Mouse (Mus musculus) c-Kit-positive CD71-negative TER-119-negative erythroid progenitor cells, embryonic 14.5 days (primary cell): ENCODE results near the gene Cox18.
"Not testable (repeated sequence)": the region's sequence is repeated elsewhere in the genome, so short reads cannot be mapped to it uniquely, and the experiment has no call there.

Experiments used
- DNase-seq: peaks from one replicate; pipeline ENCODE4 v3.0.0-alpha.2; 2013; ENCODE audit warnings: low read depth

The Cox18 gene

DNA sequence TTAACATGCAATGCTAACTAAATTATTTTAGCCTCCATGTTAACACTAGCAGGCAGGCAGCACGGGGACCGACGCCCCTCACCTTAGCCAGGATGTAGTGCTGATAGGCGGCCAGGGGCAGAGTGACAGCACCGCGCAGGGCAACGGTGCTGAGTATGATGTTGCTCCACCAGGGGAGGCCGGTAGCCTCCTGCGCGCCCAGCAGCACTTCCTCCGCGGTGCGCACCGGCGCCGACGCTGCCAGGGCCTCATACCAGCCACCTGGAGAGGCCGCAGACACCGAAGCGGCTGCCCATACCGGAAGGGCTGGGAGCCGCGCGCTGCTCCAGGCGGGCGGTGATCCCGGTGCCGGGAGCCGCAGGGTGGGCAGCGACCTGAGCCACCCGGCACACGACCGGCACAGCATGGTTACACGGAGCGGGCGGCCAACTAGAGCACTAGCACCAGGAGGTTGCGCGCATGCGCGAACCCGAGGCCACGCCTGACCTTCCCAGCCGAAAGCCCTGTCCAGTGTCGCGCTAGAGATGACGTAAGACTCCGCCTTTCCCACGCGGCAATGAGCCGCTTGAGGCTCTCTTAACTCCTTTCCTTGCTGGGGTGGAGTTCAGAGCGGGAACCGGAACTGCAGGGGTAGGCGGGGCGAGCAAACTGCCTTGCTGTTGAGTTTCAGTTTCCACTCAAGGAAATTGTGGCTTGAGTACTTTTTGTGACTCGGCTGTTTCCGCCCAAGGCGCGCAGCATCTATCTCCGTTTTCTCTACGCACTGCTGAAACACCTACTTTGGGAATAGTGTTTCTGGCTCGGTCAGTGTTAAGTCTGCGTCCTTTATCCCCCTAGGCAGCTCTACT, at the start of gene Cox18:
TSS of gene Cox18 (minus strand) at position 468 of the 848 bp plus-strand sequence.
- peak; percentile 98 for DNase-seq

DNA sequence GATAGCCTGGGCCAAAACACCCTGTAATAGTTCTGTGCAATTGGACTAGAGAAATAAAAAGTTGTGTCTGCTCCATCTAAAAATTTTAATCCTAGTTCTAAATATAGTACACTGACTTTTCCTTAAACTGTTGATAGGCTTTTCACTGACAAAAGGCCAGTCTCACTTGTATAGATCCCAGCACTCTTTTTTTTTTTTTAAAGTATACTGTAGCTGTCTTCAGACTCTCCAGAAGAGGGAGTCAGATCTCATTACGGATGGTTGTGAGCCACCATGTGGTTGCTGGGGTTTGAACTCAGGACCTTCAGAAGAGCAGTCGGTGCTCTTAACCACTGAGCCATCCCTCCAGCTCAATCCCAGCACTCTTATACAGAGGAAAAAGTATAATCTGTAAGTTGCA, 38.4 kb upstream of the Cox18 start:
- DNase-seq: not testable (repeated sequence)

DNA sequence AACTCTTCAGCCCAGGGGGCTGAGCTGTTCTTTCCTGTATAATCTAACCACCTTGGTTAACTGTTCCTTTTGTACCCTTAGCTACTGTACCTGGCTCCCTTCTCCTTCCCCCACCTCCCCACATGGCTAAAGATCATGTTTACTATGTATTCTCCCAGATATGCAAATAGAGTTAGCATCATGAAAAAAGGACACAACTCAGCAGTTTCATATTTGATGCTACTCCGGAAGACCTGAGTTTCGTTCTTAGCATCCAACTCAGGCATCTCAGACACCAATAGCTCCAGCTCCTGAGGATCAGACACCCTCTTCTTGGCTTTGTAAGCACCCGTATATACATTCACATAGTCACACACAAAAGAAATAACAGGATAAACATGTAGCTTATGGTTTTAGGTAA, 33.2 kb upstream of the Cox18 start:
- DNase-seq: no peak

DNA sequence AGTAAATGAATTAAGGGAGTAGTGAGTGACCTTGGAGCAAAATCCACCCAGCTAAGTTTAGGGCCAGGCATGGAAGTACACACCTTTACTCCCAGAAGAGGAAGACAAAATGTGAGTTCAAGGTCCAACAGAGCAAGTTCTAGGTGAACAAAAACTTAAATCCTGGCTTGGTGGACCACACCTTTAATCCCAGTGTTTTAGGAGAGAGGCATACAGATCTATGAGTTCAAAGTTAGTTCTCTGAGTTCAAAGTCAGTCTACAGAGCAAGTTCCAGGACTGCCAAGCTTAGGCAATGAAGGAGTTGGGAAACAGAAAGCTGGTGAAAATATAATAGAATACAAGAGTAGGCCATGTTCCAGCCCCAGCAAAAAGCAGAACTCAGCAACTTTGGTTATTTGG, 23.7 kb upstream of the Cox18 start:
- DNase-seq: no peak

DNA sequence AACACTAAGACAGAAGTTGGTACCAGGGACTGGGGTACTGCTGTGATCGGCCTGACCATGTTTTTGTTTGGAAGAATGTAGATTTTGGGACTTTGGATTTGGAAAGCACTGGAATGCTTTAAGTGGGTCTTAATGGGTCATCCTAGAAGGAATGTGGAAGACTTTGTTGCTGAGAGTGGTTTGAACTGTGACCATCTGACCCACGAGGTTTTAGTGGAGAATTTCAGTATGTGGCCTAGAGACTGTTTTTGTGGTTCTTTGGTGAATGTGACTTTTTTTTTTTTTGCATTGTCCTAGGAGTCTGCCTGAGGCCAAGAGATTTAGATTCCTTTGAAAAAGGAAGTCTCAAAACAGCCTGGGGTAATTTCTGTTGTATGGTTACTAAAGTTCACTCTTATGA, 23.2 kb upstream of the Cox18 start:
- no peak for DNase-seq

DNA sequence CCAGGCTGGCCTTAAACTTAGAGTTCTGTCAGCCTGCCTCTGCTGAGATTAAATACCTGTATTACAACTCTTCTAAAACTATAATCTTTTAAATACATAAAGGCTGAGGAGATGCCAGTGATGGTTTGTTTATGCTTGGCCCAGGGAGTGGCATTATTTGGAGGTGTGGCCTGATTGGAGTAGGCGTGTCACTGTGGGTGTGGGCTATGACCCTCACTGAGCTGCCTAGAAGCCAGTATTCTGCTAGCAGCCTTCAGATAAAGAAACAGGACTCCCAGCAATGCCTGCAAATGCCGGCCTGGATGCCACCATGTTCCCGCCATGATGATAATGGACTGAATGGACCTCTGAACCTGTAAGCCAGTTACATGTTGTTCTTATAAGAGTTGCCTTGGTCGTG, 22.8 kb upstream of the Cox18 start:
- DNase-seq: no peak

DNA sequence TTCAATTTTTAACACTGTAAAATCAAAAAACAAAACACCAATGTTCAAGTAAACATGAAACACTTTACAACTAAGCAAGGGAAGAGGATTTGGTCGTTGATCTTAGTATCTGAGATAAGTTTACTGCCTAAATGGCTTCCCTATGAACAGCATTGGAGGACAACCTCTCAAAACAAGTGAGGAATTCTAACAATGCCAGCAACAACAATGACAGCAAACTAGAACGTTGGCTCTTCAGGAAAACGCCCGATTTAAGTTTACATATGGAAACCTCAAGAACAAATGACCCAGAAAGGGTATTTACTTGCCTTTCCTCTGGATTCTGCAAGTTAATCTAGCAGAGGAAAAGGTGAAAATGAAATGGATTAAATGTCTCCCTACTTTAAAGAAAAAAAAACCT, 21.6 kb upstream of the Cox18 start:
- no peak for DNase-seq

DNA sequence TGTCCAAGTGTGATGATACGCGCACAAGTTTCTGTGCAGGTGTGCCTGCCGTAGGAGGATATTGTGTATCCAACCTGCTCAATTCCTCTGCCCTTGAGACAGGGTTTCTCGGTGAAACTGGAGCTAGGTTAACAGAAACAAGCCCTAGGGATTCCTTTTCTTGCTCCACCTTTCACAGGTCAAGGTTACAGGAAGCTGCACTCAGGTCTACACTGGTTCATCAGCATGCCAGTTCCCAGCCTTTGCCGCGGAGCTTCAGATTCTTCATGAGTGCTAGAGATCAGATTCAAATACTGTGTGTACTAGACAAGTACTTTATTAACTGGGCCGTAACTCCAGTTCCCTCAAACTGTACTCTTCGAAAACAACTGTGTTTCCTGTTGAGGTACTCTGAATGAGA, 11.4 kb upstream of the Cox18 start:
- no peak for DNase-seq

DNA sequence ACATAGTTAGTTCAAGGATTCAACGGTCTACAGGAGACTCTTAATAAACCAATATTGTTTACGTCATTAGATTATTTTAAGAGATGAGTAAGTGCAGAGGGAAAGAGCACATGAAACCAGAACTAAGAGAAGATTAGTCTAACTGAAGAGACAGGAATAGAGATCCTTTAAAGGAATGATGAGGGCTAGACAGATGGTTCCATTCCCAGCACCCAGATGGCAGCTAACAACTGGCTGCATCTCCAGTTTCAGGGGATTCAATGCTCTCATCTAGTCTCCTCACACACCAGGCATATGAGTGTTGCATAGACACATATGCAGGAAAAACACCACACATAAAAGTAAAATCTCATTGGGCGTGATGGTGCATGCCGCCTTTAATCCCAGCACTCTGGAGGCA, 9.5 kb upstream of the Cox18 start:
- no peak for DNase-seq

DNA sequence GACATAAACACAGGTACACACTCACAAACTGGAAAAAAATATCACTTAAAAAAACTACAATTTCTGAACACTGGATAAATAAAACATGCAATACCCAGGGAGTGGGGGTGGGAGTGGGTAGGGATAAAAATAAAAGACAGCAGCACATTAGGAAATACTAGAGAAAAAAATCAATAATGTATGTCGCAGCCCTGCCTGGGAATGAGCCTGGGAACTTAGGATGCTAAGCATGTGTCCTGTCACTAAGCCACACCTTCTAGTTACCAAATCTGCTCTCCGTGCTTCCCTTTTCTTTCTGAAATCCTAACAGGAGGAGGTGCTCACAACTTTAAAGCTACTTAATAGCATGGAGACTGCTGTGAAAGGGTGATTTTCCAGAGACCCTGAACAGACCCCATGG, 6.0 kb upstream of the Cox18 start:
- DNase-seq: no peak

DNA sequence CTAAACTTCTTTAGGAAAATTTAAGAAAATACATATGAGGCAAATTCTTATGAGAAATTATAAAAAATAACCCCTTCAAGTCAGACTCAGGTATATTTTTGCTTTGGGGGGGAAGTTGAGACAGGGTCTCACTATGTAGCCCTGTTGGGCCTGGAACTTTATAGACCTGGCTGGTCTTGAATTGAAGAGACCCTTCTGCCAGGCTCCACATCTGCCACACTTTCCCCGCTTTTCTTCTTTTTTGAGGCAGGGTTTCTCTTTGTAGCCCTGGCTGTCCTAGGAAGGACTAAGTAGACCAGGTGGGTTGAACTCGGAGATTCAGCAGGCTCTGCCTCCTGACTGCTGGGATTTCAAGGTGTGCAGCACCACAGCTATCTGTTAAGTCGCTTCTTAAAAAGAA, 2.9 kb upstream of the Cox18 start:
- DNase-seq: no peak

DNA sequence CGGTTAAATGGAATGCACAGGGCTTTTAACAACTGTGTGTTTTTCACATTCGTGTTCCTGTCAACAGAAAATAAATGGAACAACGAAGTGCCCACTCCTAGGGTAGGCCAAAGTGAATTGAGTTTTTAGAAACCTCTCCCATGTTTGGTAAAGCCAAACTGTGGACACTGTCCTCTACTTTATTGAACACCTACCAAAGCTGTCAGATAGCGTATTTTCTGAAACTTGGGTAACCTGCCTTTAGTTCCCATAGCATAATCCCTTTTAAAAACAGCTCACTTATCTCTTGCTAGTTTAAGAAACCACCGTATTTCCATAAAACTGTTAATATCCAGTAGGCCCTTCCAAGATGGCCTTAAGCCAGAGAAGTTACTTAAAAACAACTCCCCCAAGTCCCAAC, 929 bp upstream of the Cox18 start:
- no peak for DNase-seq

DNA sequence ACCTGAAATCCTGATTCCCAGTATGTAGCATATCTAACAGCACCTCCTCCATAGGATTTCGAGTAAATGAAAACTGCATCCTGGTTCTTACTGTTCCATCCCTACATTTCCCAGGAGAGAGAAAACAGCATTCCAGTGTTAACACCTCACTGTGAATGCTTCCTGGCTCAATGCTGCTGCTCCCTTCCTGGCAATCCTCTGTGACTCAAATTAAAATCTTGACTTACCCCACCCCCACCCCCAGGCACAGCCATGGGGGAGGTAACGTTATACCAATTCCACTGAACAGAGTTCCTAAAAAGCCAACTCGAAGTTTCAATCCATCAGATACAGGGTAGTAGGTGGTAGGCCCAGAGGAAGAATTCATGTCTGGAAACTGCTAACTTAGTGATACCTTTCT, 864 bp downstream of the Cox18 start:
- DNase-seq: peak; percentile 8

DNA sequence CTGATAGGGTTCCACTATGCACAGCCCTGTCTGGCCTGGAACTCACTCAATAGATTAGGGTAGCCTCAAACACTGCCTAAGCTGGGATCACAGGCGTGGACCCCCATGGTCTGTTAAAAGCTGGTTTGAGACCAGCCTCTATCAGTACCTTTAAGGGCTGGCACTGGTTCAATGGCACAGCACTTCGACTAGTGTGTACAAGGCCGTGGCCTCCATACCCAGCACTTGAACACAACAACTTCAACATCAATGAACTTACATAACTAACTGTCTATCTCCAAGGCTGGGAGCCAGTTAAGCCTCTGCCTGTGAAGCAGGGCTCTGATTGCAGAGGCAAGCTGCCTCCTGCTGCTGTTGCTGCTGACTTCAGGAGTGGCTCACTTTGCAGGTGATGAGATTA, 6.0 kb downstream of the Cox18 start:
- DNase-seq: no peak

DNA sequence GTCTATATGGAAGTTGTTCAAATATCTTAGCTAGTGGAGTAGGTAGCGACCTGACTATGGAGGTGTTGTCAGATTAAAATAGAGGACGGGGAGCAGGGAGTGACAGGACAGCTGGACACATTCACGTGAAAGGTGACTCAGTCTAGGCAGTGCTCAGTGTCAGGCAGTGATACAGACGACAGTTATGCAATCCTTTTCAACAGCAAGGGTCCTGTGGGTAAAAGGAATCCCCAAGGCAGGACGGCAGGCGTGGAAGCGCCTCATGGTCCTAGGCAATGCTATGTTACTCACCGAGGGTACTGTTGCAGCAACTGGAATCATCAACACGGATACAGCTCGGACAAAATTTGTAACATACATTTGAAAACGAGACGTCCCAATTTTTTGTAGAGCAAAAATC, 6.6 kb downstream of the Cox18 start:
- DNase-seq: no peak

DNA sequence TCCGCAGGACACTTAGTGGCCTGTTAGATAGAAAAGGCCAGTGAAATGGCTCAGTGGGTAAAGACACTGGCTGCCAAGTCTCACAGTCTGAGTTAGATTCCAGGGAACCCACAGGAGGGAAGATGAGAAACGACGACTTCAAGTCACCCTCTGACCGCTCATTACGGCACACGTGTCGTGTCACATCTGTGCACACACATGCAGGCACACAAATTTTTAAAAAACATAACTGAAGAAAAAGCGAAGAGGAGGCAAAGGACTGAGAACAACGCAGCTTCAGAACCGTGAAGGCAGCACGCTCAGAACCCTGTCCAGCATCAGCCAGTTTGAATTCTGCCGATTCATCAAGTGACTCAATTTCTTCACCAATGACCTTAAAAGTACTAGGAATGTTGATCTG, 10.4 kb downstream of the Cox18 start:
- DNase-seq: no peak

DNA sequence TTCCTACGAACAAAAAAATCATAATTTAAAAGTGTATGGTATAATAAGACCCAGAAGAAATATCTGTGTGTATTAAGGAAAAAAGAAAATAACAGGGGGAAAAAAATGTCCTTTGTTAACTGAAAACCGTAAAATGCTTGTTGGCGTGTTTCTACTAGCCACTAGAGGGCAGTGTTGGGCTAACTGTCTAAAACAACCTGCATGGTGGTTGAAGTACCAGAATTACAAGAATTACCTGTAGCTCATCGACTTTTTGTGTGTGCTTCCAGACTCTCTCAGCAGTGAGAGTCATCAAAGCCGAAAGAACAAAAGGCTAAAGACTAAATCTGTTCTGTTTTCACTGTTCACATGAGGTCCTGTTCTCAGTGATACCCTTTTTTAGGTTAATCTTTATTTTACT, 20.6 kb downstream of the Cox18 start:
- peak; percentile 48 for DNase-seq

DNA sequence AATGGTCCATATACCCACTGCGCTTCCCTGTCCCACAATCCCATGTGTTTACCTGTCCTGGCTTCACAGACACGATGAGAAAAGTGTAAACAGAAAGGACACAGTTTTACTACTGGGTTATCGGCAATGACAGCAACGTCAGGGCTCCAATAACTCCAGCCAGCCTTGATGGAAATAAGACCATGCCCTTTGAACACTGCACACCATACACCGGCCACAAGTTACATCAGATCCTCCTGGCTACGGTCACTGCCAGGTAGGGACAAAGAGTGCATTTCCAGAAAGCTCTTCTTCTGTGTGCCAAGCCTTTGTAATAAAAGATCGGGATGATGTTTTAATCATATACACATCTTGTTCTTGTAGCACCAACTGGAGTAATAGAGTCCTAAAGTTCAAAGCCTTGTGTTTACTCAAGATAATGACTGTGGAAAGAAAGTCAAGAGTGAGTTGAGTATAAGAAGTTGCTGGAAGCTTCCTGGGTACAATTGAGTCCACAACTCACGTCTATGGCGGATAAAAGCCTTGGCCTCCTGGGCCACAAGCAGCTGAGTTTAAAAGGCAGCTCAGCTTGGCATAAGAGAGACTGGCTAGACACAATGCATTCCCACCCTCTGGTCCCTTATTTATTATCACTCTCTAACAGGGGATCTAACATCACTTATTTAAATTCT, 21.2 kb downstream of the Cox18 start:
- DNase-seq: no peak

DNA sequence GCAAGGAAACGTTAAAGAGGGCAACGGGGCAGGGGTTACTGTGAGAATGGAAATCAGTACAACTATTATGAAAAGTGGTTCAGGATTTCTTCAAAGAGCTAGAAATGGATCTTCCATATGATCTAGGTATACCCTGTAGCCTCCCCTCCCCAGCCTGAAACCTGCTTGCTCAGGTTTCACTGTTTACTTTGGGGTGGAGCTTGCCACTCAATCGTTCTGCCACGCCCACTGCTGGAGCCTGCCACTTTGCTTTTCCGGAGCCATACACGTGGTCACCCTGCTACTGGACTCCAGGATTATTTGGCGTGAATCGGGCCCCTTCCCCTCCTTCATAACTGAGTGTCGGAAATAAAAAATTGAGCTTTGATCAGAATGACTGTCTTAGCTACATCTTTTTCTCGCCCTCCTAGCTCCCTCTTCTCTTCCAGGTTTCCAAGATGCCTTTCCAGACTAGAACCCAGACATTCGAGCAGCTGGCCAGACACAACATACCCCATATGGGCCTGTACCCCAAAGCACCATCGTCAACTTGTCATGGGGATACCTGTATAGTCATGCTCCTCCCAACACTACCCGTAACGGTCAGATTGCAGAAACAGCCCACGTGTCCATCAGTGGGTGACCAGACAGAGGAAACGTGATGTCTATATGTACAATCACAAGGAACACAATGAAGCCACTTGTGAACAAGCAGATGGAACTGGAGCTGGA, 23.7 kb downstream of the Cox18 start:
- no peak for DNase-seq

DNA sequence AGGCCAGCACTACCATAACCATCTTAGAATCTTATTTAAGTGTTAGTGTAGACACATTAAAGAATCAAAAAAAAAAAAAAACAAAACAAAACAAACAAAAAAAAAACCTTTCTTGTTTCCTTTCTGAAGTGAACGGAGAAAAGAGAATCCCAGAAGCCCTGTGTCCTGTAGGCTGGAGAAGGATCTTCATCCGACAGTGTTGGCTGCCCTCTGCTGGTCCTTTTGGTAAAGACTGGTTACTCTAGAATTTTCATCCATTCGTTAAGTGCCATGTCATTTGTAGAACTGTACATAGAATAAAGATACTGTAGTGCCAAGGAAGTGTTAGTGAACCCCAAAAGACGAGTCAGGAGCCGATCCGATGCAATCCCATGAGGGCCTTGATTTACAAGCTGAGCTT, 29.0 kb downstream of the Cox18 start:
- peak; percentile 29 for DNase-seq

DNA sequence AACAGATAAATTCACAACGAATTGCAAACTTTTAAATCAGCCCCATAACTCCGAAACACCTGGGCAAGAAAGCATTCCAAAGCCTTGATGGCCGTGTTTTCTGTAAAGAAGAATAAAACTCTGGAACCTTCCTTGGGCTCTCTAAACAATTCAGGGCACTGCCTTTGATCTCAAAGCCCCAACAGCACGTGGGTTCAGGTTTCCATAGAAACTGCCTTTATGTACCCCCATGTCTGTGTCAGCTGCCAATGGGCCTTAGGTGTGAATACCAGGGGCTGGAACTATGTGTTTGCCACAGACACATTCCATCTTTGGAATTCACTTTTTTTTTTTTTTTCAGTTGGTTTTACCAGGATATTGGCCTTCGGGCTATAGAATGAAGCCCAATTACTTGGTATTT, 41.0 kb downstream of the Cox18 start:
- no peak for DNase-seq

DNA sequence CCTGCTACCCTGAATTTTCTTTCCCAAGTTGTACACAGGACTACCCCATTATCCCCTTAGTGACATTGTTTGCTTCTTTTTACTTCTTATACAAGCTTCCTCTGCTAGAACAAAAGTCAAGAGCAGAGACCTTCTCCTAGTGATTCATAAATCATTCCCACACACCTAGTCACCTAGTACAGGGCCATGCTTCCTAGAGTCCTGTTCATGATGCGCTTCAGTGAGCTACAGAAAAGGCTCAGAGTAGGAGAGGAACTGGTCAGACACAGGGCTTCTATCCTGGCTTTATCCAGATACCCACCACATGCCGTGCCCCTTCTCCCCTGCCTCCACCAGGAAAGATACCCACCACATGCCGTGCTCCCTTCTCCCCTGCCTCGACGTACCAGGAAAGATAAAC, 44.7 kb downstream of the Cox18 start:
- DNase-seq: no peak

DNA sequence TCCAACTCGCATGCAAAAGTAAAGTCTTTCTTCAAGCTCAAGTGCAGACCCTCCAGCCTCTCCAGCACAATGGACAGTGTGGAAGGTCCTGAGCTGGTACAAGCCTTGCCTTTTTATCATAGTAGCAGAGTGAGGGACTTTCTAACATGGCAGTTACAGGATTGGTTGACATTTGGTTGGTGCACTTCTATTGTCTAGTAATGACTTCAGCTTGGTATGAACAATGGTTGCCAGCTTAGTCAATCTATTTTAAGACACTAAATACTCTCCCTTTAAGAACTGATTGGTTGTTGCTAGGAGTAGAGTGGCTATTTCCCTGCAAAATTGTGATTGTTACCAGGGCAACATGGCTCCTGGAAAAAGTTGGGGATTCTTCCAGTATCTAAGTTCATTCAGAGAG, 45.7 kb downstream of the Cox18 start:
- no peak for DNase-seq
